Mouse (Mus musculus) adipose tissue, adult 10 weeks (tissue): ENCODE measurements around the gene Zscan4-ps3. TPM values are rescaled to one million over a fixed set of nuclear protein-coding genes. Genes with fewer than 3 reads are reported as not detected.

ENCODE experiments used
- polyA plus RNA-seq: library from polyadenylated mRNA; stranded (reverse); fragments of 350-450 nt; fragmentation: Illumina TruSeq; extraction: RNeasy Lipid Tissue Mini Kit (QIAGEN cat#74804); gene quantifications from one replicate; pipeline ENCODE4 v1.2.3, GENCODE M21; 2014; ENCODE audit warnings: low read depth, low replicate concordance

Zscan4-ps3 gene
- not detected for polyA plus RNA-seq

GRCm38 (mm10) chr7:11609008-11609407, at the start of gene Zscan4-ps3:
Zscan4-ps3 (plus strand) TSS chr7:11609308.

Other genes with a start within 250 kb of the Zscan4-ps3 start
- gene Zscan4f, start 211.4 kb upstream of the Zscan4-ps3 start, polyA plus RNA-seq: not detected
- not detected for gene Zscan4-ps2, start 95.0 kb upstream of the Zscan4-ps3 start, polyA plus RNA-seq
- gene Vmn1r72, start 70.8 kb downstream of the Zscan4-ps3 start, polyA plus RNA-seq: not detected
- not detected for gene Vmn1r73, start 121.0 kb downstream of the Zscan4-ps3 start, polyA plus RNA-seq
- not detected for gene Vmn1r74, start 224.7 kb downstream of the Zscan4-ps3 start, polyA plus RNA-seq